Mouse (Mus musculus): ENCODE results near the gene Exoc3l4. TPM values are rescaled to one million over a fixed set of nuclear protein-coding genes. Genes with fewer than 3 reads are reported as not detected.

Exoc3l4 gene
- polyA plus RNA-seq, 1 experiment: 6.1 TPM

DNA sequence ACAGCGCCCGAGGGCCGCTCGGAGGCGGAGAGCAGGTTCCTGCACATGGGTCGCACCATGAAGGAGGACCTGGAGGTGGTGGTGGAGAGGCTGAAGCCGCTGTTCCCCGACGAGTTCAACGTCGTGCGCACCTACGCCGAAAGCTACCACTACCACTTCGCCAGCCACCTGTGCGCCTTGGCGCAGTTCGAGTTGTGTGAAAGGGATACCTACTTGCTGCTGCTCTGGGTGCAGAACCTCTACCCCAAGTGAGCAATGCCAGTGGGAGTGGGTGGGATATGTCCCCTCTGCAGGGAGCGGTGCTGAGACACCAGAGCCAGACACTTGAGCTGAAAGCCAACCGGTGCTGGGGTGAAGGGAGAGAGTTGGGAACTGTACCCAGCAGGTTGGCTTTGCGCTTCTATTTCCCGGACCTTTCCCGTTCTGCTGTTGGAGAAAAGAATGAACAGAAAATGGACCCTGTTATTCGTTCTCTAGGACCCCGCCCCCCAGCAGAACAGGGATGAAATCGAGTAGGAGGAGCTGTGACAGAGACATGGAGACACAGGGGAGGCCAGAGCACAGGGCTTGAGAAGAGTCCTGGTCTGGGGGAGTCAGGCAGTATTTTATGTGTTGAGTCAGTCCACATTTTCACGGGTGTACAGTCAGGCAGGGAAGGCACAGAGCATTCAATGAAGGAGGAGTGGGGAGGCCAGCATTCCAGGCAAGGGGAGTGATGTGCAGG, 29.2 kb downstream of the Exoc3l4 start:
- H3K9ac ChIP-seq (ENCODE audit: low read depth, poor library complexity, severe bottlenecking): no peak overlapping the region
- no peaks in the 10 kb centered on the region; the same call in 1 of the 2 replicates for H3K27me3 ChIP-seq (ENCODE audit: control insufficient read depth, insufficient read depth, low read length, poor library complexity, severe bottlenecking)
- no peaks in the 10 kb centered on the region for H3K4me1 ChIP-seq (ENCODE audit: control insufficient read depth, insufficient read depth, low read length)
- H3K36me3 ChIP-seq (ENCODE audit: control insufficient read depth, insufficient read depth, low read length, poor library complexity, severe bottlenecking): no peaks in the 10 kb centered on the region
- H3K9me3 ChIP-seq (replicated peaks; ENCODE audit: control insufficient read depth, insufficient read depth, low read length, poor library complexity, severe bottlenecking): no peaks in the 10 kb centered on the region
- H3K27ac ChIP-seq (ENCODE audit: insufficient read depth, low read length): no peak overlapping the region
- TF ChIP-seq CTCF (IDR thresholded peaks at IDR 0.05; ENCODE audit: low read depth, low read length) (no peak), POLR2A (IDR thresholded peaks at IDR 0.05; ENCODE audit: insufficient read depth, low read length) (no peak), EP300 (IDR thresholded peaks at IDR 0.05; ENCODE audit: insufficient read depth, low read depth, low read length) (no peak)
- peak overlapping the region; percentile 41 for H3K4me3 ChIP-seq (ENCODE audit: low read depth, low read length)

DNA sequence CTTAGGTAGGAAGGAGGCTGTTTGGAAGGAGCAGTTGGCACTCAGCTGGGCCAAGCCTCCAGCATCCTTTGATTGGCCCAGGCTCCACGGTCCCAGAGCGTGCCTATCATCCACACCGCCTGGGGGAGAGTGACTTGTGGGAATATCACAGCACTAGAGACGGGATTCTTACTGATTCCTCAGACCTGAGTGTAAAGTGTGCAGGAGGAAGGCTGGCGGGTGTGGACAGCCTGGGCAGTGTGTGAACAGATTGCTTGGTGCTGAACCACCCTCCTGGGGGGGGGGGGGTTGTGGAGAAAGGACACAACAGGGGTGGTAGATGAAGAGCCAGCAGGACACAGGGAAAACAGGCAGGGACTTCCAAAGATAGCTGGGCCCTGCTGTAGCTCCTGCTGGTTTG, 29.9 kb downstream of the Exoc3l4 start:
- Histone ChIP-seq H3K4me1 (ENCODE audit: control insufficient read depth, insufficient read depth, low read length) (no peaks in the 10 kb centered on the region), H3K27me3 (ENCODE audit: control insufficient read depth, insufficient read depth, low read length, poor library complexity, severe bottlenecking) (no peaks in the 10 kb centered on the region; the same call in 1 of the 2 replicates), H3K4me3 (ENCODE audit: low read depth, low read length) (no peak overlapping the region), H3K9me3 (replicated peaks; ENCODE audit: control insufficient read depth, insufficient read depth, low read length, poor library complexity, severe bottlenecking) (no peaks in the 10 kb centered on the region), H3K27ac (ENCODE audit: insufficient read depth, low read length) (no peak overlapping the region), H3K36me3 (ENCODE audit: control insufficient read depth, insufficient read depth, low read length, poor library complexity, severe bottlenecking) (no peaks in the 10 kb centered on the region), H3K9ac (ENCODE audit: low read depth, poor library complexity, severe bottlenecking) (no peak overlapping the region)
- TF ChIP-seq CTCF (IDR thresholded peaks at IDR 0.05; ENCODE audit: low read depth, low read length): no peak
- no peak for TF ChIP-seq EP300 (IDR thresholded peaks at IDR 0.05; ENCODE audit: insufficient read depth, low read depth, low read length)
- TF ChIP-seq POLR2A (IDR thresholded peaks at IDR 0.05; ENCODE audit: insufficient read depth, low read length): no peak

DNA sequence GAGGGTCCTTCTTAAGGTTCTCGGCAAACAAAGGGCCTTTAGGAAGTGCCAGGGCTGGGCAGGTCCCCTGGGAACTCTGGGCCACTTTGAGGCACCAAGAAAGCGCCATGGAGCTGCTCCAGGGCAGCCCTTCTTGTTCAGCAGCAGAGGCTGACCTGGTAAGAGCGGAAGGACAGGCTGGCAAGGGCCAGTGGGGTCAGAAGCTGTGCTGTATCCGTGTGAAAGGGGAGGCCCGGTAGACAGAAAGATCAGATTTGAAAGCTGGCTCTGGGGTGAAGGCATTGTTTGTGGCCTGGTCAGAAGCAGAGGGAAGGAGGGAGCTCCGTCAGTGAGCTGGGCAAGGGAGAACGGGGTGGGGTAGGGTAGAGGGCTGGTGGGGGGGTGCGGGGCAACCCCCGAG, 30.5 kb downstream of the Exoc3l4 start:
- H3K4me1 ChIP-seq (ENCODE audit: control insufficient read depth, insufficient read depth, low read length): no peaks in the 10 kb centered on the region
- H3K27me3 ChIP-seq (ENCODE audit: control insufficient read depth, insufficient read depth, low read length, poor library complexity, severe bottlenecking): no peaks in the 10 kb centered on the region; the same call in 1 of the 2 replicates
- TF ChIP-seq POLR2A (IDR thresholded peaks at IDR 0.05; ENCODE audit: insufficient read depth, low read length): no peak
- H3K36me3 ChIP-seq (ENCODE audit: control insufficient read depth, insufficient read depth, low read length, poor library complexity, severe bottlenecking): no peaks in the 10 kb centered on the region
- H3K9me3 ChIP-seq (replicated peaks; ENCODE audit: control insufficient read depth, insufficient read depth, low read length, poor library complexity, severe bottlenecking): no peaks in the 10 kb centered on the region
- H3K9ac ChIP-seq (ENCODE audit: low read depth, poor library complexity, severe bottlenecking): no peak overlapping the region
- H3K4me3 ChIP-seq (ENCODE audit: low read depth, low read length): no peak overlapping the region
- no peak overlapping the region for H3K27ac ChIP-seq (ENCODE audit: insufficient read depth, low read length)

DNA sequence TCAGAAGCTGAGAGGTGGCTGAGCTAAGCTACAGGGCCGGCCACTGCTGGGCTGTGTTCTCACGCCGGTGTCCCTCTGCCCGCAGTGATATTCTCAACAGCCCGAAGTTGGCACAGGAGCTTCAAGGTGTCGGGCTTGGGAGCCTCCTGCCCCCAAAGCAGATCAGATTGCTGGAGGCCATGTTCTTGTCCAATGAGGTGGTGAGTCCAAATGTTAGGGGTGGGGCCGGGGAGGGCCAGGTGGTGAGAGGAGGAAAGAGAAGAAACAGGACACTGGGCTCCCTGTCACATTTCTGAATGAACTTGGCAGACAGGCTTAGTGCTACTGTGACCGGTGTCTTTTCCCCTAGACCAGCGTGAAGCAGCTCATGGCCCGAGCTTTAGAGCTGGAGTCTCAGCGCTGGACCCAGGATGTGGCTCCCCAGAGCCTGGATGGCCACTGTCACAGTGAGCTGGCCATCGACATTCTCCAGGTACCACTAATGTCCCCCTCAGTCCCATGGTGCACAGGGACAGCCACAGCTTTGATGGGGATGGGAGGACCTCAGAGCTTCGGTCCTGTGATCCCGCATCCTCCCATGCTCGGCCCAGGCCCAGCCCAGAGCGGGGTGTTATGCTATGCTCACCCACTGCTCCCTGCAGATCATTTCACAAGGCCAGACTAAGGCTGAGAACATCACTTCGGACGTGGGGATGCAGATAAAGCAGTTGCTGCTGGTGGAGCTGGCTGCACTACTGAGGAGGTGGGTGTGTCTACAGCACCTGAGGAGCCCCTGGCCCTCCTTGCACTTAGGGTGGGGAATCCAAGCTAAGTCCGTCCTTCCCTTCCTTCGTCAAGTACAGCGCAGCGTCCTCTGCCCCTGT, 31.3 kb downstream of the Exoc3l4 start:
- TF ChIP-seq POLR2A (IDR thresholded peaks at IDR 0.05; ENCODE audit: insufficient read depth, low read length) (no peak), CTCF (IDR thresholded peaks at IDR 0.05; ENCODE audit: low read depth, low read length) (no peak), EP300 (IDR thresholded peaks at IDR 0.05; ENCODE audit: insufficient read depth, low read depth, low read length) (no peak)
- no peak overlapping the region for H3K9ac ChIP-seq (ENCODE audit: low read depth, poor library complexity, severe bottlenecking)
- H3K9me3 ChIP-seq (replicated peaks; ENCODE audit: control insufficient read depth, insufficient read depth, low read length, poor library complexity, severe bottlenecking): no peaks in the 10 kb centered on the region
- H3K36me3 ChIP-seq (ENCODE audit: control insufficient read depth, insufficient read depth, low read length, poor library complexity, severe bottlenecking): no peaks in the 10 kb centered on the region
- no peaks in the 10 kb centered on the region; the same call in 1 of the 2 replicates for H3K27me3 ChIP-seq (ENCODE audit: control insufficient read depth, insufficient read depth, low read length, poor library complexity, severe bottlenecking)
- no peak overlapping the region for H3K4me3 ChIP-seq (ENCODE audit: low read depth, low read length)
- no peaks in the 10 kb centered on the region for H3K4me1 ChIP-seq (ENCODE audit: control insufficient read depth, insufficient read depth, low read length)
- H3K27ac ChIP-seq (ENCODE audit: insufficient read depth, low read length): no peak overlapping the region

DNA sequence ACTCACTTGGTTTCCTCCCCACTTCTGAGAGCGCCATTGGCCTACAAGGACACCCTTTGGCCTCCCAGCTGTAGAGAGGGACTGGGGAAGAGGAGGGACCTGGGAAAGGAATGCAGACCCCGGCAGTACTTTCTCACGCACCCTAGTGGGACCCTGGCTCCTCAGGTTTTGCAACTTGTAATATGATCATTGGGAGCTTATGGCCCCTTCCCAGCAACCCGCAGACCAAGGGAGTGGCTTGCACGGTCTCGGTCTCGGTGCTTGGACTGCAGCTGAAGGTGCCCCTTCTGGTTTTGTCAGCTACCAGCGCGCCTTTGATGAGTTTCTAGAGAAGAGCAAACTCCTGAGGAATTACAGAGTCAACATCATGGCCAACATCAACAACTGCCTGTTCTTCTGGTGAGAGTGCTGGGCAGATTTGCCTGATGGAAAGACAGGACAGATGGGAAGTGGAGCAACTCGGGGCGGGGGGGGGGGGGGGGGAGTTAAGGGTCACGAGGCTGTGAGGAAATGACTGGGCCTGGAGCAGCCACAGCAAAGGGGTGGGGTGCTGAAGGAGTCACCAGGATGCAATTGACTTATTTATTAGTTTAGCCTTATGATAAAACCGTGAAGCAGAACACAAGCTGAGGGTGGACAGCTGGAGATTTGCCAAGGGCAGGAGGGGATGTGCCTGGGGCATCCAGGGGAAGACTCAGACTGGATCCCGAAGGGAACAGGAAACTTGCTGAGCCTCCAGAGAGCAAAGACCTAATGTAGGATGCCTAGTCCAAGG, 32.3 kb downstream of the Exoc3l4 start:
- H3K36me3 ChIP-seq (ENCODE audit: control insufficient read depth, insufficient read depth, low read length, poor library complexity, severe bottlenecking): no peaks in the 10 kb centered on the region
- no peak overlapping the region for H3K27ac ChIP-seq (ENCODE audit: insufficient read depth, low read length)
- H3K4me3 ChIP-seq (ENCODE audit: low read depth, low read length): no peak overlapping the region
- no peak for TF ChIP-seq POLR2A (IDR thresholded peaks at IDR 0.05; ENCODE audit: insufficient read depth, low read length)
- TF ChIP-seq EP300 (IDR thresholded peaks at IDR 0.05; ENCODE audit: insufficient read depth, low read depth, low read length): no peak
- TF ChIP-seq CTCF (IDR thresholded peaks at IDR 0.05; ENCODE audit: low read depth, low read length): no peak
- no peak overlapping the region for H3K9ac ChIP-seq (ENCODE audit: low read depth, poor library complexity, severe bottlenecking)
- H3K27me3 ChIP-seq (ENCODE audit: control insufficient read depth, insufficient read depth, low read length, poor library complexity, severe bottlenecking): no peaks in the 10 kb centered on the region
- no peaks in the 10 kb centered on the region for H3K9me3 ChIP-seq (replicated peaks; ENCODE audit: control insufficient read depth, insufficient read depth, low read length, poor library complexity, severe bottlenecking)
- H3K4me1 ChIP-seq (ENCODE audit: control insufficient read depth, insufficient read depth, low read length): no peaks in the 10 kb centered on the region
